Mouse (Mus musculus) ES-CJ7 (cell line): ENCODE data around the gene Tspan5.

ENCODE experiments used
- DNase-seq: peaks from one replicate; pipeline ENCODE4 v3.0.0; 2011; ENCODE audit warnings: low read depth, low spot score

The Tspan5 gene

DNA sequence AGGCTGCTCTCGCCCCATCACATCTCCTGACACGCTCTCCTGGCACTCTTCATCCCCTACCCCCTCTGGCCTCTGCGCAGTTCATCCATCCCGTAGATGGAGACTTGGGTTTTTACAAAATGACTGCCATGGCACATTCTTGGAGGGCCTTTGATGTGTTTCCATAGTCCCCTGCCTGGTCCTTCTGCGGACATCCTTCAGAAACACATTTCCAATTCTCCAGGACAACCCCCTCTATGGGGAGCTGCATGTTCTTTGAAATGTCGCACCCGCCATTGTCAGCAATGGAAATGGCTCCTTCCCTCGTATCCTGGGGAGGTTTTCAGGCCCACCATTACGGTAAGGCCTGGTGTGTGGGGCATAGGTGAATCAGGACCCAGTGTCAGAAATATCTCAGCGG is 134.4 kb downstream of the Tspan5 start:
- DNase-seq, result no peak

DNA sequence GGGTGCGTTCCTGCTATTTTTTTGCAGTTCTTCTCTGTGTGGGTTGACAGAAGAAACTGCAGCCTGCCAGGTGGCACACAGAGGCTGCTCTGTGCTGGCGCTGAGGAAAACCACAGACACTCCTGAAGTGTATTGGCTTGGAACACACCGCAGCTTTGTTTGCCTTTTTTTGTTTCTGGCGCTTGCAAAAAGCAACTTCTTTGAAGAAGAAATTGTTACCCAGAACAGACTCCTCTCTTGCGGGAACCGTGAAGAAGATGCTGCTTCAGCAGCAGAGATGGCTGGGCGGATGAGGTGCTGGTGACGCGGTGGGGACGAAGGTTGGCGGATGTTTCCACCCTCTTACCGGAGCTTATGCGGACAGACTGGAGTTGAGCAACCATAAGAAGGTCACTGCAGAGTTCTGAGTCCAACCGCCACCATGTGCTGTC is 135.0 kb downstream of the Tspan5 start:
- peak; percentile 11 for DNase-seq

DNA sequence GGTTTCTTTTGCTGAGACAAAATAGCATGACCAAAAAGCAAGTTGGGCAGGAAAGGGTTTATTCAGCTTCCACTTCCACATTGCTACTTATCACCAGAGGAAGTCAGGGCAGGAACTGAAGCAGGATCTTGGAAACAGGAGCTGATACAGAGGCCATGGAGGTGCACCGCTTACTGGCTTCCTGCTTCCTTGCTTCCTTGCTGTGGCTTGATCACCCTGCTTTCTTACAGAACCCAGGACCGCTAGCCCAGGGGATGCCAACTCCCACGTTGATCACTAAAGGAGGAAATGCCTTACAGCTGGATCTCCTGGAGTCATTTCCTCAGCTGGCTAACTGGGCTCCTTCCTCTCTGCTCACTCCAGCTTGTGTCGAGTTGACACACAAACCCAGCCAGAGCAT is 135.7 kb downstream of the Tspan5 start:
- no peak for DNase-seq

DNA sequence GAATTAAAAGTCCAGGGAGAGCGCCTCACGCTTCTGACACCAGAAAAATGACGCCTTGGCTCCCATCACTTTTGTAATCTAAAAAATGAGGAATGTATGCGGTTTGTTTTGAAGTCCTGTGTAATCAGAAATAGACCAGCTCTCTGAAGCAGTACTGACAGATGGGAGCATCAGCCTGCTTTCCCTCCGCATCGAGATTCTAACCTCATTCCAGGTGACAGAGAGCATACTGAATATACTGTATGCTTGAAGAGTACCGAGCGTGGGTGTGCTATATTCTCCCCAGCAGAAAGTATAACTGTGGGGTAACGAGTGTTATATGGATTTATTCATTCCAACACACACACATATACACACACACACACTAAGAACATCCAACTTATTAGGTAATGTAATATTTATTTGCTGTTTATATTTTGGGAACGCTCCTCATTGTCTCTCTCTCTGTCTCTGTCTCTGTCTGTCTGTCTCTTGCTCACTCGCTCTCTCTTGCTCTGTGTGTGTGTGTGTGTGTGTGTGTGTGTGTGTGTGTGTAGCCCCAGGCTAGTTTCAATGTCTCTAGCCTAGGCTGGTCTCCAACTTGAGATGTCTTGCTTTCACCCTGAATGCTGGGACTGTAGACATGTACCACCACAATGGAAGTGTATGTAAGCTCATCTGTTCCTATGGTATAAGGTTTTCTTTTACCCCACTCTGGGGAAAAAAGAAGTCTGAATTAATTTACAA is 139.2 kb downstream of the Tspan5 start:
- DNase-seq, result no peak

DNA sequence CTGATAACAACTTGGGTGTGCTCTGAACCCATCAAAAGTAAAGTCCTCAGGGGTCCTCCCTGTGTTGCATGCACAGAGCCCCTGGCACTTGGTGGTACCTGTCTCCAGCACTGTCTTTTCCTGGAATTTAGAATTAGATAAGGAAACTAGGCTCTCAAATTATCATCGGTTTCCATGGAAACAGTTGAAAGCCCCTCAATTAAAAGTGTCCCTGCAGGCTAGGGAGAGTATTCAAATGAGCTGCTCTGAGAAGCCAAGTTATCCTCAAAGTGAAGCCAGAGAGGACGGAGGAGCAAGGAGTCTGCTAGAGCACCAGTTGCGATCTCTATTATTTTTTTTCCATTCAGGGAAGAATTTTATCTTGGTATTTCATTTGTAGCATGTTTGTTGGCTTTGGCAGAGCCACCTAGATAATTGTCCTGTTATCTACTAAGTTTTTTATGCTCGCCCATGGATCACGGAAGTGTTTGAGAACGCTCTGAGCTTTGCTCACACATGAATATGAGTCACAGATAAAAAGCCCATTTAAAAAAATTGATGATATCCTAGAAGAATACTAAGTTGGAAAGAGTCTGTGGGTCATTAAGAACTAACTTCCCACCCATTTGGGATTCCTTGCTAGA is 139.8 kb downstream of the Tspan5 start:
- DNase-seq, result no peak

DNA sequence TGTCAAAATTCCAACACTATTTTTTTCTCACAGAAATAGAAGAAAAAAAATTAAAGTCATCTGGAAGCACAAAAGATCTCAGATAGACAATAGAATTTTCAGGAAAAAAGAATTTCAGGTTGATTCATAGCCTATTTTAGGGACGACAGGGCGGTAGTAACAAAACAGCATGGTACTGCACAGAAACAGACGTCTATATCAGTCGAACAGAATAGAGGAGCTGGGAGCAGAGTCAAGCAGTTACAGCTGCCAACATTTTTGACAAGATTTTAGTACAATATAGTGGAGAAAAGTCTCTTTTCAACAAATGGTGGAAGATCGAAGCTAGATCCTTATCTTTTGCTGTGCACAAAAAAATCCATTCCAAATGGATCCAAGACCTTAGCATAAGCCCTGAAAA is 144.1 kb downstream of the Tspan5 start:
- DNase-seq, result no peak

DNA sequence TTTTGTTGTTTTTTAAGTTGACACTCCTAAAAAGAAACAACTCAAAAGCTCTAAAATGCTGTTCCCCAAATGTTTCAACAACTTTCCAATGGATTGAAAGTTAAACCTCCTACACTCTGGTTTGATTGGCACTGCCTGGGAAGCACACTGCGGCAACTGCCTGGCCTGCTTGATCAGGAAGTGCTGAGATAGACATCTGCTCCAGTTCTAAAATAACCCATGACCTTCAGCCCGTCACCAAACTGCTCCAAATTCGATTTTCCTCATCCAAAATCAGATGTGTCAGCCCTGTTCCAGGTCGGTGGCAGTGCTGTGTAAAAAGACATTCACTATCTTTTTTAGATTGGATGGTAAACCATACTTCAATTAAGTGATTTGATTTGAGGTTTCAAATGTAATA is 147.2 kb downstream of the Tspan5 start:
- DNase-seq, result no peak

DNA sequence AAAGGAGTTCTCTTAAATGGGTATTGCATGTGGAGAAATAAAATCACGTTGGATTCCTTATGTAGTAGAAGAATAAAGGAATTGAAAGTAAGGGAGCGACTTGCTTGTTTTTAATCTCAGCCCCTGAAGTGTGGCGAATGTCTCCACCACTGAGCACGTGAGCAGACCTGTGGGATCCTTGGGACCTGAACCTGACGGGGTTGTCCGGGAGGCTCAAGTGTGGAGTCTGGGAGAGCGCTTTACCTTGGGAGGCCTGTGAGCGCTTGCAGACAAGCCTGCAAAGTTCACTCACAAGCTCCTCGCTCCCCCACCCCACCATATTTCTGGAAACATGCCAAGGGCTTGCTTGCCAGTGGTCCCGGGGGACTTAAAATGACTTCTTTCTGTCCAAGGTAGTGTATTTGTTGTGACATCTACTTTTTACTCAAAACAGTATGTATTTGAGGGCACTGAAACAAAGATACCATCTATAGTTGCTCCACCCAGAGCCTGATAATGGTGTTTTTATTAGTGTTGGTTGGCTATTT is 147.8 kb downstream of the Tspan5 start:
- DNase-seq, result no peak

DNA sequence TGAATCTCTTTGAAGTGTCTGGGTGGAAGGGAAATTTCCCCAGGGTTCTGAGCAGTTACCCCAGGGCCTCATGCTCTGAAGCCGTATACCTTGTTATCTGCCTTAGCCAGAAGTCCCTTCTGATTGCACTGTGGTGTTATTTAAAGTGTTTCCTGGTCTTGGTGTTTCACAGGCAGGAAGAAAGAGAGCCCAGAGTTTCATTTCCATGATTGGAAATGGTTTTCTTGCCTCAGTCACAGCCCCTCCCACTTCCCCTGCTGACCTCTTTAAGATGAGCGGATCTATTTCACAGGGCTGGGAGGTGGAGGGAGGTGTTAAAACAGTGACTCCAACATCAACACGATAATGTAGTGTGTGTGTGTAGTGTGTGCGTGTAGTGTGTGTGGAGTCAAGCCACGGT is 151.5 kb downstream of the Tspan5 start:
- no peak for DNase-seq

DNA sequence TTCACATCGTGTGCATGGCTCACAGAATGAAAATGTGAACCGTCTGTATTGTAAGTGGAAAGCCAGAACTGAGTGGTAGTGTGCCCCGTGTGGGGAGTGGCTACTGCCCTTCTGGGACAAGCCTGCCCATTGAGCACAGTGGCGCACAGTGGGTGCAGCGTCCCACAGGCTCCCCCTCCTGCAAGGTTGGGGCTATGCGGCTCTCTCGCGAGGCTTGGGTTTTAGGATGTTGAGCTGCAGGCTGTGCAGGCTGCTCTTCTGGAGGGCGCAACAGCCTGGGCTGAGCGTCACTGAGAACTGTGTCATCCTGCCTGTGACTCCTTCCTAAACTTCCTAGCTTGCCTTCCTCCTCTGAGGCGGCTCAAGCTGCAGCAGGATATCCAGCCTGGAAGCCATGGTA is 155.5 kb downstream of the Tspan5 start:
- DNase-seq, result no peak

DNA sequence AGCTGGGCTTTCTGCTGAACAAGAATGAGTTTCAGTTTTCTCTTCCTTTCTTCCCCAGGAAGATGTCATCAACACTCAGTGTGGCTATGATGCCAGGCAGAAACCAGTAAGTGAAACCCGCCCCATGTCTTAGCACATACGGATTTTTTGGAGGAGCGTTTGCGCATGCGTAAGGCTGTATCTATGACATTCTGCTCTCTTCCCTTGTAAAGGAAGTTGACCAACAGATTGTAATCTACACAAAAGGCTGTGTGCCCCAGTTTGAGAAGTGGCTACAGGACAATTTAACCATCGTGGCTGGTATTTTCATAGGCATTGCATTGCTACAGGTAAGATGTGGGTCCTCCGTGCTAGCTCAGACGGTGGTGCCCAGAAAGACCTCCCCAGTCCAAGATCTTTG is 156.1 kb downstream of the Tspan5 start:
- no peak for DNase-seq

DNA sequence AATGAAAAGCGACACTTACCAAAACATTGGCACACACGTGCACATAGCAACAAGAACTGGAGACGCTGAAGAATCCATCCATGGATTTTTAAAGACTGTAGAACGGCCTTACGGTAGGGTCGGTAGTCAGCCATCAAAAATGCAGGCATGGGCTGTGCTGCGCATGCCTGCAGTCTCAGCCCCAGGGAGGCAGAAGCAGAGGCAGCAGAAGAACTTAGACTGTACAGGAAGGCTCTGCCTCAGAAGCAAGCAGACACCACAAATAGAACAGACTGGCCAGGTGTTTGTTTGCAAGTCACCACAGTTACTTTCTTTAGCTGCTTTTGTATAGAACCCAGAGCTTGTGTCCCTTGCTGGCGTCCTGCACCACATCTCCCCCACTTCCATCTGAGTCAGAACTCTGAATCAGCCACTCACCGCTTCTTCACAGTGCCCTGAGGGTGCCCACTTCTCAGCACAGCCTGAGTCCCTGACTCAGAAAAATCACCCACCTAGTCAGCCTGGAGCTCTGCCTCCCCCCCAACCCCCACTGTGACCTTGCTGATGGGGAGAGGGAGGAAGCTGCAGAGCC is 158.7 kb downstream of the Tspan5 start:
- DNase-seq, result no peak

DNA sequence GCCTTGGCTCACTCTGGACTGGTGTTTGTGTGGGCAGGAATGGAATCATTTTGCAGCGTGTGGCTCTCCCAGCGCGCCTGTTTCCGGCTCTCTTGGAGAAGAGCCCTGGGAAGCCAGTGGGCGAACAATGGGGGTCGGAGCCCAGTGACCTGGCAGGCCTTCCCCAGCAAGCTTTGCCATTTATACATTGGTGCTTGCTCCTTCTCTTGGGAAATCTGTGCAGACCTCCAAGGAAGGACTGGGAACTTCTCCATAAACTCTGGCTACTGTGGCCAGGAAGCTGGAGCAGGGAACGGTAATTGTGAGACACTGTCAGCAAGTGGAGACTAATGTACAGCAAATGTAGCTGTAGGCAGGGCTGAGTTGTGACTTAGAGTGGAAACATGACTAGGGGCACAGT is 163.7 kb downstream of the Tspan5 start:
- DNase-seq, result no peak

DNA sequence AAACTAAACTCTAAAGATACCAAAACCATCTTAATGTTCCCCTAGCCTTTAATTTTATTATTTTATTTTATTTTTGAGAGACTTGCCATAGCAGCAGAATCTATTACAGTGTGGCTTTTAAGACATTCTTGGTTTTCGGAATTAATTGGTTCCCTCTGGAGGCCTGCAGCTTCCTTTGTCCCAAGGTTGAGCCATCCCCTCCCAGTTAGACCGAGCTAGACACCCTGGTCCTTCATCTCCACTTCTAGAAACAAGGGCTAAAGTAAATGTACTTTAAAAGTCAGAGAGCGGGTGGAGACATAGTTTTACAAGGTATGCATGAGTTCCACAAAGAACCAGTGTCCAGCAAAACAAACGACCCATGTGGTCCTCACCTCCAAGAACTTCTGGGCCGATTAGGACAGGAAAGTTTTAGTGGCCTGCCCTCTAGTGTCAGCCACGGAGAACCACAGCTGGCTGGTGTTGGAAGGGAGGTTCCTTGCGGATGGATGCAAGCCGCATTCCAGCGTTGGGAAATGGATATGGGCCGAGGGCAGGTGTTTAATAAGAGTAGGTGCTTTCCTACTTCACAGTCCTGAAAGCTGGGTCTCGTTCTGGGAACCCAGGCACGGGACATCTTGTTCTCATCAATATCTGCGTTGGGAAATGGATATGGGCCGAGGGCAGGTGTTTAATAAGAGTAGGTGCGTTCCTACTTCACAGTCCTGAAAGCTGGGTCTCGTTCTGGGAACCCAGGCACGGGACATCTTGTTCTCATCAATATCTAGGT is 164.3 kb downstream of the Tspan5 start:
- peak; percentile 82 for DNase-seq

DNA sequence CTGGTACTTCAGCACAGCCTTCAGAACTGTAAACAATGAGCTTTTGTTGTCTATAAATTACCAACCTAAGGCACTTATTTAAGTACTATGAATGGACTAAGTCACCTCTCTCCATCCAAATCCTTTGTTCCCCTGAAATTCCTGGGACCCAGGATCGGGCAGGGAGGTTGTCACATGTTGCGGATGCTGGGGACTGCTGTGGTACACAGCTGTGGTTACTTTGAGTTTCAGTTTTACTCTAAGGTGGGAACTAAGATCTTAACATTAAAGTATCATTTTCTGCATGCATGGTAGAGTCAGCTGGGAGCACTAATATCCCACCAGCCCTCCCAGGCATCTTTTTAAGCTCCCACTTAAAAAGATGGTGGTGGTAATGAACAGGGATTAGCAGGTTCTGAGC is 167.3 kb downstream of the Tspan5 start:
- no peak for DNase-seq

DNA sequence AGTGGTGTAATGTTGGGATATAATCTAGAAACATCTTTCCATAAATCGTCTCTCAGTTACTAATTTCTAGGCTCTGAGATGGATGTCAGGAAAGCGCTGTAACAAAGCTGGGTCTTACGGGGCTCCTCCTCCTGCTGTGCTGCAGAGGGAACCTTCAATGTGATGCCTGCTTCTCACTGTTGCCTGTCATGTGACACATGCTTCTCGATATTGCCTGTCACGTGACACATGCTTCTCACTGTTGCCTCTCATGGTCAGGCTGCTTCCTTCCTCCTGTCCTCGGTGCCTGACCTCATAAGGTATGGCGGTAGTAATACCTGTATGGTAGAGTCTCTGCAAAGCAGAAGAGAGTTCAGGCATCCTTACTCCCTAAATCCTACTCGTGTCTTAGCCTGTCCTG is 170.5 kb downstream of the Tspan5 start:
- no peak for DNase-seq

DNA sequence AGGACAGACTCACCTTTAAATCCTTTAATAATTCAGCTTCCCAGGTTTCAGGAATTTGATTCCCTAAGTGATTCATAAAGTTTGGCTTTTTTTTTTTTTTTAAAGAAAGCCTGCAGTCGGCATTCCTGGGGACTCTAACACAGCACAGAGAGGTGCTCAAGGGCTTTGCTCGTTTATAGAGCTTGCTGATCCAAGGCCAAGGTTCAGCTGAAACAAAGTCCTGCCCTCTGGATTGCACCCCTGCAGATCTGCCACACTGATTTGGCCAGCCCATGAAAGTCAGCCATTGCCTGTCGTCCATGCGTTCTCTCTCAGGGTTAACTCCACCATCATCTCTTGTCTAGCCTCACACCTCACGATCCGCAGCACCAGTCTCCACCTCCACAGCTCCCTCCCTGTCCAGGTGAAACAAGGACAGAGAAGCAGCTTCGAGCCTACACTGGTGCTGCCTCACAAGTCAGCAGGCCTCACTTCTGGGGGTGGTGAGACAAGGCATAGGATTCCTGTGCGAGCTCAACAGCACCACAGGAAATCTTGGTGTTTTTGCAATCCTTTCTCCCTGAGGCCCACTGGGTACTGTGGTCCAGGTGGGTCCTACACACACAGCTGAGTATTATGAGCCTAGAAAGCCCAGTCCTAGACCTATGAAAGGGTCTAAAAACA is 172.8 kb downstream of the Tspan5 start:
- no peak for DNase-seq

DNA sequence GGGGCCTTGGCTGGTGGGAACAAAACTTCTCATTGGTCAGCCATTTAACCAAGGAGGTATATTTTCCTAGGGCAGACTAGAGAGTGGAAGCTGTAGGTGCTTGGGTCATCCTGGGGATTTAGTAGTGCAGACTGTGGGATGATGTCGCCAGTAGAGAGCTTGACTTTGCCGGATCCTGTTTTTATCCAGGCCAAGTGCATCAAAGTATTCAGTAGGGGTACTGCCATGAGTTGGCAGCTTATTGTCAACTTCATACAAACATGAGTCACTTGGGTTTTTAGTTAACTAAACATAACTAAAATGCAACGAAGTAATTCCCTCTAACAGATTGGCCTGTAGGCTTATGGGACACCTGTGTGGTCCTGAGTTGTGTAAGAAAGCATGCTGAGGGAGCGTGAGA is 174.6 kb downstream of the Tspan5 start:
- no peak for DNase-seq

DNA sequence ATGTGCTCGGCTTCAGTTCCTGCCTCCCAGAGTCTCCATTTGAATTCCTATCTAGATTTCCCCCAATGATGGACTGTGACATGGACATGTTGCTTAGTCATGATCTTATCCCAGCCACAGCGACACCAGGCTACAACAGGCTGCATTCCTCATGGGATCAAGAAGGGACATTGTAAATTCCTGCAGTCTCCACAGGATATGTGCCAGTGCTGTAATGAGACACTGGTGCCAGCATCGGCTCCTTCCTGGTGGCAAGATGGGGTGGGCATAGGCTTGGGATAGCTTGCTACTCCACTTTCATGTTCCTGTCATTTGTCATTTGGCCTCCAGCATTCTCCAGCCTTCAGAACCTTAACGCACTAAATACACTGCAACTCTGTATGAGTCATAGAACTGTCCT is 175.0 kb downstream of the Tspan5 start:
- DNase-seq, result no peak

DNA sequence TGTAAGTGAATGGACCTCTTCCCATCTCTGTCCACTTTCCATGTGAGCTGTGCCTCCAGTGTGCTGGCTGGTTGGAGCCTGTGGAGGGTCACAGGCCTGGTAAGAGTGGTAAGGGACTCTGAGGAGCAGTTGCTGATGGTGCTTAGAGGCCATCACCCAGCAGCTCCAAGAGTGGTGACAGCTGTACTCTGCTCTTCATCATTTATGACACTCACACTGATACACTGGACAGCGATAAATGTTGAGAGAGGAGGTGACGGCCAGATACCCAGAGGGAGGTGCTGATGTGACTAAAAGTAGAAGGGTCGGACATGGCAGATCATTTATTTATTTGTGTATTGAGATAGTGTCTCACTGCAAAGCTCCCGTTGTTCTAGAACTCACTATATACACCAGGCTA is 176.2 kb downstream of the Tspan5 start:
- DNase-seq, result no peak

DNA sequence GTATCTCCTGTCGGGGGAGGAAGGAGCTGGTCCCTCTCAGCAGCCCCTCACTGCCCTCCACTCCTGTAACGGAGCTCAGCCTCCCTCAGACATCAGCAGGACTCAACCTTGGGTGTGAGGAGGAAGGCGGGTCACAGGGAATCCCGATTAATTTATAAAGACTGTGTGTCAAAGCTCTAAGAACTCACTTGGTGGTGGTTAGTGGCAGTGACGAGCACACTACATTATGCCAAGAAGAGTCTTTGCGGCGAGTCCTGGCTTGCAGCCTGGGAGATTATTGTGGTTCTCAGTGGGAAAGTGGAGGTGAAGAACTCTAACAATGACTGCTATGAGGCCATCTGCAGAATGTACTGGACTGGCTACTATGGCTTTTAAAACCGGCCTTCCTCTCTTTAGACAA is 184.2 kb downstream of the Tspan5 start:
- no peak for DNase-seq

DNA sequence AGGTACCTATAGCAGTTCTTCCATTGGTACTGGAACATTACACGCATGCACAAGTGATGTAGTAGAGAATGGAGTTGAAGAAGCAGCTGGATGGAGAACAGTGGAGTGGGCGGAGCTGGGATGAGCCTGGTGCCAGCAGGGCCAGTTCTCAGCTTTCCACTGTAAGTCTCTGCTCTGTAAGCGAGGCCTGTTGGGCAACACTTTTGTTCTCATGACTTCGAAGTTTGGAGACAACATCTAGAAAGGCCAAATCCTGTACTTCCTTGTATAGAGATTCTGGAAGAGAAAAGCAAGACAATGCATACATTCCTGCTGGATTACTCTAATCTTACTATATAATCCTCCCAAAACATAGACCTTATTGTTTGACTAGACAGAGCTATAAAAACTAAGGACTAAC is 185.4 kb downstream of the Tspan5 start:
- no peak for DNase-seq
